Mouse (Mus musculus): Measurements from ENCODE around the gene Ush2a. TPM values are rescaled to one million over a fixed set of nuclear protein-coding genes. Genes with fewer than 3 reads are reported as not detected.

Ush2a gene
- polyA plus RNA-seq (2015; fragmentation: Nextera tagmentation; extraction: Ambion mirVana), result 0.03 and 0.05 TPM in 2 replicates

DNA sequence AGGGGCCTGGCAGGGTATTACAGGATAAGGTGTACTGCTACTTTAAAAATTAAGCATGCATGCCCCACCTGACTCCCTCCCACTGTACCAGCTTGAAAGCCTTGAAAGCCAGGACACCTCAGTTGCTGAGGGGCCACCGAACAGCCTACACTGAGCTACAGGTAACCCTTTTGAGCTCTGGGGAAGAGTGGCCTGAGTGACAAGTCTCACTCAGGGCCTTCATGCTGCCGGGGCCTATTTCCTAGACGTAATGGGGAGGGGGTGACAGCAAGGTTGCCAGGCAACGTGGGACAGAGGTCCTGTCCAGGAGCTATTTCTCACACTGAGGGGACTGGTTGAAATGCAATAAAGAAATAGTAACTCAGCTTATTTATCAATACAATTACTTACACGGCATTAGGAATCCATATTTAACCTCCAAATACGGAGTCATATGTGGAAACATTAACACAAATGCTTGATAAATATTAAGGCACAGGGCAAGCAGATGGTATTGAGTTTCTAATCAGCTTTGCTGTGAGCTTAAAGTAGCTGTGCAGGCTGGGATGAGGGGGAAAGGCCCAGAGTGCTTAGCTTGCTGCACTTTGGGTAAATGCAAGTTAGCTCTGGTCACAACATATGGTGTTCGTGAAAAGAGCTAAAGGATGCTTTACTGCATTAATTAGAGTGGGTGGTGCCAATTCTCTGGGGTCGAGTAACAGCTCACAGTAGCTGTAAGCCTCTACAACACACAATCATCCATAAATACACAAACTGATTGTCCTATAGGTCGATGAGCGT, at the start of gene Ush2a:
Ush2a (plus strand) TSS at position 121 of the 780 bp plus-strand sequence.
- Histone ChIP-seq H3K4me3 (ENCODE audit: low read length) (no peak within 1 kb of the TSS), H3K36me3 (ENCODE audit: control insufficient read depth, insufficient read depth) (no peaks in the 10 kb centered on the region), H3K4me2 (ENCODE audit: low read depth, low read length) (no peak within 1 kb of the TSS), H3K9me3 (replicated peaks; ENCODE audit: control insufficient read depth, low read length) (no peaks in the 10 kb centered on the region), H3K27ac (ENCODE audit: low read length) (no peak within 1 kb of the TSS), H3K9ac (ENCODE audit: low read length) (no peak within 1 kb of the TSS), H3K27me3 (ENCODE audit: control insufficient read depth, insufficient read depth, low read length) (no peaks in the 10 kb centered on the region), H3K4me1 (ENCODE audit: control insufficient read depth, insufficient read depth, low read length) (no peaks in the 10 kb centered on the region)
- WGBS, result 75% methylated on average over 10 of the region's 10 CpGs
- ATAC-seq (replicated peaks; ENCODE audit: extremely low read depth, insufficient read depth, low FRiP score), result no peak

GRCm38 (mm10) chr1:188214885-188215611, 46.8 kb upstream of the Ush2a start:
- Histone ChIP-seq H3K9me3 (replicated peaks; ENCODE audit: control insufficient read depth, low read length) (no peaks in the 10 kb centered on the region), H3K4me2 (ENCODE audit: low read depth, low read length) (peak overlapping the region; percentile 23; the same call in 1 of the 2 replicates), H3K4me1 (ENCODE audit: control insufficient read depth, insufficient read depth, low read length) (peaks cover 7% of the 10 kb centered on the region), H3K27ac (ENCODE audit: low read length) (peak overlapping the region; percentile 8), H3K36me3 (ENCODE audit: control insufficient read depth, insufficient read depth) (0 out of 2 replicates have a peak, but pooled peaks cover 3% of the 10 kb centered on the region), H3K4me3 (ENCODE audit: low read length) (no peak overlapping the region), H3K27me3 (ENCODE audit: control insufficient read depth, insufficient read depth, low read length) (no peaks in the 10 kb centered on the region), H3K9ac (ENCODE audit: low read length) (no peak overlapping the region; the same call in 1 of the 2 replicates)
- WGBS, result 29% methylated on average over 10 of the region's 10 CpGs
- ATAC-seq (replicated peaks; ENCODE audit: extremely low read depth, insufficient read depth, low FRiP score), result no peak

DNA sequence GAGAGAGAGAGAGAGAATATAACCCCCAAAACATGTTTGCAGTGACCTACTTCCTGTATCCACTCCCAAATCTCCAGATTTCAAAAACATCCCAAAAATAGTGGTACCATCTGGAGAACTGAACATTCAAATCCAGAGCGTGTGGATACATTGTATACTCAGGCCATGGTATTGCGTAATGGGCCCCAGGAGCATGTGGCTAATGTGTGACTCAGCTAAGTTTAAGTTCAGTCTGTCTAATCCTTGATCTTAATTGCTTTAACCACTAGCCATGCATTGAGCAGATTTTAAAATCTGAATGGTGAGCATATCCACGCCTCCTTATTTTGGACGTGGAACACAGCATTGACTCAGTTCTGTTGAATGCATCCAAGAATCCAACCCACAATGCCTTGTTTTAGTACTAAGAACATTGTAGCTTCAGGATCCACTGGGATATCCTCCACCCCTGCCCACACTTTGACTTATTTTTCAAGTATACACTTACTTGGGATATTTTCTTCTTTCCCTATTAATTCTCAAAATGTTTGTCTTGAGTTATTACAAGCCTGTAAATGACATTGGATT, 40.5 kb upstream of the Ush2a start:
- no peak overlapping the region for H3K4me3 ChIP-seq (ENCODE audit: low read length)
- no peak overlapping the region for H3K9ac ChIP-seq (ENCODE audit: low read length)
- H3K4me2 ChIP-seq (ENCODE audit: low read depth, low read length), result no peak overlapping the region
- no peaks in the 10 kb centered on the region for H3K27me3 ChIP-seq (ENCODE audit: control insufficient read depth, insufficient read depth, low read length)
- no peaks in the 10 kb centered on the region for H3K36me3 ChIP-seq (ENCODE audit: control insufficient read depth, insufficient read depth)
- ATAC-seq (replicated peaks; ENCODE audit: extremely low read depth, insufficient read depth, low FRiP score), result no peak
- H3K4me1 ChIP-seq (ENCODE audit: control insufficient read depth, insufficient read depth, low read length), result no peaks in the 10 kb centered on the region
- no peaks in the 10 kb centered on the region for H3K9me3 ChIP-seq (replicated peaks; ENCODE audit: control insufficient read depth, low read length)
- no peak overlapping the region for H3K27ac ChIP-seq (ENCODE audit: low read length)
- WGBS, result 82% methylated on average over 4 of the region's 4 CpGs

GRCm38 (mm10) chr1:188233036-188233724, 28.6 kb upstream of the Ush2a start:
- WGBS, result 83% methylated on average over 5 of the region's 5 CpGs
- Histone ChIP-seq H3K9ac (ENCODE audit: low read length) (no peak overlapping the region), H3K36me3 (ENCODE audit: control insufficient read depth, insufficient read depth) (no peaks in the 10 kb centered on the region), H3K9me3 (replicated peaks; ENCODE audit: control insufficient read depth, low read length) (no peaks in the 10 kb centered on the region), H3K4me1 (ENCODE audit: control insufficient read depth, insufficient read depth, low read length) (no peaks in the 10 kb centered on the region), H3K27ac (ENCODE audit: low read length) (no peak overlapping the region), H3K4me3 (ENCODE audit: low read length) (no peak overlapping the region), H3K27me3 (ENCODE audit: control insufficient read depth, insufficient read depth, low read length) (no peaks in the 10 kb centered on the region), H3K4me2 (ENCODE audit: low read depth, low read length) (no peak overlapping the region)
- ATAC-seq (replicated peaks; ENCODE audit: extremely low read depth, insufficient read depth, low FRiP score), result no peak

DNA sequence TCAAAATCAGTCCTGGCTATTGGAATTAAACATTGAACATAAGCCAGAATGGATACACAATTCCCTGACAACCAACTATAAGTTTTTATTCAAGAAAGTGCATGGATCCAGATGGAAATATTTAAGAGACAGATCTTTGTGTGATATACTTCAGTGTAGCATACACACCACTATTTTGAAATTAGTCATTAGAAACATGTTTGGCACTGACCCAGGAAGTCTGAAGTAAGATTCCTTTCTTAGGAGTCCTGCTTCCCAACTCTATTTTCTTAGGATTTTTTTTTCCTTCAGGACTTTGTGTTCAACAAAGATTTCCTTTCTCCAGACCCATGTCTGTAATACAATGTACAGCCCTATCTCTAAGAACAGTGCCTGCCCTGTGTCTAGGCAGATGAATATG, 23.2 kb upstream of the Ush2a start:
- Histone ChIP-seq H3K9me3 (replicated peaks; ENCODE audit: control insufficient read depth, low read length) (no peaks in the 10 kb centered on the region), H3K4me2 (ENCODE audit: low read depth, low read length) (no peak overlapping the region), H3K9ac (ENCODE audit: low read length) (no peak overlapping the region), H3K27ac (ENCODE audit: low read length) (no peak overlapping the region), H3K27me3 (ENCODE audit: control insufficient read depth, insufficient read depth, low read length) (no peaks in the 10 kb centered on the region), H3K4me1 (ENCODE audit: control insufficient read depth, insufficient read depth, low read length) (peaks cover 7% of the 10 kb centered on the region), H3K36me3 (ENCODE audit: control insufficient read depth, insufficient read depth) (no peaks in the 10 kb centered on the region), H3K4me3 (ENCODE audit: low read length) (no peak overlapping the region)
- ATAC-seq (replicated peaks; ENCODE audit: extremely low read depth, insufficient read depth, low FRiP score), result no peak

- H3K4me3 ChIP-seq (ENCODE audit: low read length), result no peak overlapping the region
- H3K4me2 ChIP-seq (ENCODE audit: low read depth, low read length), result no peak overlapping the region
- no peak overlapping the region for H3K27ac ChIP-seq (ENCODE audit: low read length)
- no peak for ATAC-seq (replicated peaks; ENCODE audit: extremely low read depth, insufficient read depth, low FRiP score)
- H3K36me3 ChIP-seq (ENCODE audit: control insufficient read depth, insufficient read depth), result no peaks in the 10 kb centered on the region
- WGBS, result 66% methylated on average over 10 of the region's 10 CpGs
- H3K9me3 ChIP-seq (replicated peaks; ENCODE audit: control insufficient read depth, low read length), result no peaks in the 10 kb centered on the region
- peaks cover 7% of the 10 kb centered on the region for H3K4me1 ChIP-seq (ENCODE audit: control insufficient read depth, insufficient read depth, low read length)
- H3K27me3 ChIP-seq (ENCODE audit: control insufficient read depth, insufficient read depth, low read length), result no peaks in the 10 kb centered on the region
- no peak overlapping the region for H3K9ac ChIP-seq (ENCODE audit: low read length)
These were observed 20.1 kb upstream of the Ush2a start for GRCm38 (mm10) chr1:188241766-188242165.

DNA sequence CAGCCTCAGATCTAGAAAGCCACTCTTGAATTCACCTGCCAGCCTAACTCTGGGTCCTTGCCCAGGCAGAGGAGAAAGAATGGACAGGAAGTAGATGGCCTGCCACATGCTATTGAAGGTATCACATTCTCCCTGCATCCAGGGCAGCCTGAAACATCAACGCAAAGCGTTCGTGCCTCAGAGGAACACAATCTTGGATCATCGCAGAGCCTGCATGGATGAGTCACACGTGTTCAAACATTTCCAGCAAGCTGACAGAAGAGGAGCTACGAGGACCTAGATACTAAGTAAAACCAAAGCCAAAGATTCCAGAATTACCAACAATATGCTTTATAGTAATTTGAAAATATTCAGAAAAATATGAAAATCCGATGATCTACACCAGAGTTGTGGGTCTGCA, 4.3 kb upstream of the Ush2a start:
- H3K4me3 ChIP-seq (ENCODE audit: low read length), result no peak overlapping the region
- 76% methylated on average over 7 of the region's 7 CpGs for WGBS
- H3K9ac ChIP-seq (ENCODE audit: low read length), result no peak overlapping the region
- H3K4me1 ChIP-seq (ENCODE audit: control insufficient read depth, insufficient read depth, low read length), result no peaks in the 10 kb centered on the region
- no peaks in the 10 kb centered on the region; the same call in 1 of the 2 replicates for H3K9me3 ChIP-seq (replicated peaks; ENCODE audit: control insufficient read depth, low read length)
- H3K27ac ChIP-seq (ENCODE audit: low read length), result no peak overlapping the region
- no peak overlapping the region for H3K4me2 ChIP-seq (ENCODE audit: low read depth, low read length)
- ATAC-seq (replicated peaks; ENCODE audit: extremely low read depth, insufficient read depth, low FRiP score), result no peak
- no peaks in the 10 kb centered on the region for H3K27me3 ChIP-seq (ENCODE audit: control insufficient read depth, insufficient read depth, low read length)
- H3K36me3 ChIP-seq (ENCODE audit: control insufficient read depth, insufficient read depth), result no peaks in the 10 kb centered on the region

- no peak for ATAC-seq (replicated peaks; ENCODE audit: extremely low read depth, insufficient read depth, low FRiP score)
- no peaks in the 10 kb centered on the region for H3K27me3 ChIP-seq (ENCODE audit: control insufficient read depth, insufficient read depth, low read length)
- H3K4me3 ChIP-seq (ENCODE audit: low read length), result no peak overlapping the region
- 70% methylated on average over 6 of the region's 6 CpGs for WGBS
- H3K4me2 ChIP-seq (ENCODE audit: low read depth, low read length), result no peak overlapping the region
- H3K4me1 ChIP-seq (ENCODE audit: control insufficient read depth, insufficient read depth, low read length), result no peaks in the 10 kb centered on the region
- H3K36me3 ChIP-seq (ENCODE audit: control insufficient read depth, insufficient read depth), result no peaks in the 10 kb centered on the region
- no peaks in the 10 kb centered on the region for H3K9me3 ChIP-seq (replicated peaks; ENCODE audit: control insufficient read depth, low read length)
- no peak overlapping the region for H3K27ac ChIP-seq (ENCODE audit: low read length)
- H3K9ac ChIP-seq (ENCODE audit: low read length), result no peak overlapping the region
These were observed 1.3 kb upstream of the Ush2a start for GRCm38 (mm10) chr1:188260259-188261107.

All from heart, embryonic 16.5 days (tissue).